In genomic region chr5:88542651-88543282, GRCm38 (mm10) we compare ENCODE assay signal across 9 mouse cellular contexts. TPM values are rescaled to one million over a fixed set of nuclear protein-coding genes. Genes with fewer than 3 reads are reported as not detected.
DNase-seq lines count a peak whose midpoint lies in the region; ATAC-seq lines count a peak whose summit lies in the region.
"Had no signal": no experiment of that assay in that cellular context is flagged by ENCODE, and none has a peak within 500 bp of the region (broad histone marks: within the 10 kb centered on the region; RNA-seq: fewer than 3 reads in every experiment).

No protein-coding gene starts in this region.

- no peaks in the 10 kb centered on the region for H3K4me1 ChIP-seq in midbrain, embryonic 11.5 days (ENCODE audit: control insufficient read depth, insufficient read depth, low read length)
- no peaks in the 10 kb centered on the region for H3K4me1 ChIP-seq in midbrain, embryonic 10.5 days
- no peaks in the 10 kb centered on the region for H3K4me1 ChIP-seq in heart, embryonic 16.5 days (ENCODE audit: control insufficient read depth, insufficient read depth, low read length)
- H3K4me1 ChIP-seq in neural tube, embryonic 14.5 days (ENCODE audit: control insufficient read depth, insufficient read depth, low read length): no peaks in the 10 kb centered on the region

- WGBS in midbrain, embryonic 11.5 days: 64% methylated on average over 5 of the region's 5 CpGs
- WGBS in midbrain, embryonic 10.5 days: 65% methylated on average over 5 of the region's 5 CpGs
- WGBS in heart, embryonic 16.5 days: 57% methylated on average over 5 of the region's 5 CpGs
- WGBS in neural tube, embryonic 14.5 days: 63% methylated on average over 5 of the region's 5 CpGs

- H3K36me3 ChIP-seq in midbrain, embryonic 11.5 days (ENCODE audit: control insufficient read depth, insufficient read depth, low read length): no peaks in the 10 kb centered on the region
- no peaks in the 10 kb centered on the region for H3K36me3 ChIP-seq in midbrain, embryonic 10.5 days
- H3K36me3 ChIP-seq in heart, embryonic 16.5 days (ENCODE audit: control insufficient read depth, insufficient read depth): no peaks in the 10 kb centered on the region
- no peaks in the 10 kb centered on the region for H3K36me3 ChIP-seq in neural tube, embryonic 14.5 days (ENCODE audit: control insufficient read depth, insufficient read depth, low read length)

- H3K9ac ChIP-seq in midbrain, embryonic 11.5 days (ENCODE audit: low read length): no peak overlapping the region
- H3K9ac ChIP-seq in heart, embryonic 16.5 days (ENCODE audit: low read length): no peak overlapping the region
- H3K9ac ChIP-seq in neural tube, embryonic 14.5 days (replicated peaks; ENCODE audit: low read depth, low read length): no peak overlapping the region

- peak; percentile 50 to 62 for DNase-seq in cerebellum, adult 18-20 months
- peak; percentile 85 for DNase-seq in midbrain, embryonic 11.5 days (ENCODE audit: low spot score, missing footprints)
- no peak for DNase-seq in midbrain, embryonic 10.5 days (ENCODE audit: low spot score)
- DNase-seq in c-Kit-positive CD71-positive TER-119-positive erythroid progenitor cells, embryonic 14.5 days (ENCODE audit: low spot score): peak; percentile 14
- peak; percentile 44 to 66 for DNase-seq in kidney, postnatal 4 days

- H3K27me3 ChIP-seq in midbrain, embryonic 11.5 days (ENCODE audit: control insufficient read depth, insufficient read depth, low read length): no peaks in the 10 kb centered on the region
- no peaks in the 10 kb centered on the region for H3K27me3 ChIP-seq in midbrain, embryonic 10.5 days (ENCODE audit: low read depth, poor library complexity, severe bottlenecking)
- H3K27me3 ChIP-seq in heart, embryonic 16.5 days (ENCODE audit: control insufficient read depth, insufficient read depth, low read length): no peaks in the 10 kb centered on the region
- no peaks in the 10 kb centered on the region for H3K27me3 ChIP-seq in neural tube, embryonic 14.5 days (ENCODE audit: control insufficient read depth, insufficient read depth, low read length)
- H3K27me3 ChIP-seq: megakaryocyte, embryonic 14.5 days had no signal

- H3K27ac ChIP-seq in midbrain, embryonic 11.5 days (ENCODE audit: low read depth, low read length): no peak overlapping the region
- H3K27ac ChIP-seq in midbrain, embryonic 10.5 days (replicated peaks): no peak overlapping the region
- no peak overlapping the region for H3K27ac ChIP-seq in heart, embryonic 16.5 days (ENCODE audit: low read length)
- no peak overlapping the region for H3K27ac ChIP-seq in neural tube, embryonic 14.5 days (ENCODE audit: low read depth, low read length)

- no peak for ATAC-seq in cerebellum, adult (ENCODE audit: insufficient number of reproducible peaks, low FRiP score, low TSS enrichment)
- peak; percentile 75 for ATAC-seq in midbrain, embryonic 11.5 days (ENCODE audit: low FRiP score)
- peak; percentile 70; the same call in 1 of the 2 replicates for ATAC-seq in heart, embryonic 16.5 days (replicated peaks; ENCODE audit: extremely low read depth, insufficient read depth, low FRiP score)
- peak; percentile 91 for ATAC-seq in neural tube, embryonic 14.5 days (ENCODE audit: low read depth)

- no peaks in the 10 kb centered on the region for H3K9me3 ChIP-seq in midbrain, embryonic 11.5 days (ENCODE audit: control insufficient read depth, low read length)
- no peaks in the 10 kb centered on the region for H3K9me3 ChIP-seq in midbrain, embryonic 10.5 days (replicated peaks)
- H3K9me3 ChIP-seq in heart, embryonic 16.5 days (replicated peaks; ENCODE audit: control insufficient read depth, low read length): no peaks in the 10 kb centered on the region
- H3K9me3 ChIP-seq in neural tube, embryonic 14.5 days (ENCODE audit: control insufficient read depth, low read length): no peaks in the 10 kb centered on the region
- H3K9me3 ChIP-seq: megakaryocyte, embryonic 14.5 days had no signal

- no peak overlapping the region for H3K4me3 ChIP-seq in midbrain, embryonic 11.5 days (ENCODE audit: low read depth, low read length)
- no peak overlapping the region for H3K4me3 ChIP-seq in midbrain, embryonic 10.5 days
- H3K4me3 ChIP-seq in heart, embryonic 16.5 days (ENCODE audit: low read length): no peak overlapping the region
- no peak overlapping the region for H3K4me3 ChIP-seq in neural tube, embryonic 14.5 days (ENCODE audit: low read depth, low read length)
- H3K4me3 ChIP-seq: megakaryocyte, embryonic 14.5 days had no signal

- H3K4me2 ChIP-seq in midbrain, embryonic 11.5 days: no peak overlapping the region
- H3K4me2 ChIP-seq in heart, embryonic 16.5 days (ENCODE audit: low read depth, low read length): no peak overlapping the region
- no peak overlapping the region for H3K4me2 ChIP-seq in neural tube, embryonic 14.5 days (ENCODE audit: low read depth, low read length)

RNA-seq across cellular contexts. Expression of gene Utp3, which starts 11.5 kb away (rescaled TPM):
- polyA plus RNA-seq in midbrain, embryonic 11.5 days (2014; fragmentation: Nextera tagmentation; extraction: Ambion mirVana): 68.4 and 73.0 TPM in 2 replicates
- 72.4 and 78.3 TPM in 2 replicates for polyA plus RNA-seq in midbrain, embryonic 10.5 days (2016; fragmentation: Nextera tagmentation; extraction: Ambion mirVana)
- polyA plus RNA-seq in heart, embryonic 16.5 days (2015; fragmentation: Nextera tagmentation; extraction: Ambion mirVana): 48.5 and 53.8 TPM in 2 replicates
- polyA plus RNA-seq in neural tube, embryonic 14.5 days (2014; fragmentation: Nextera tagmentation; extraction: Ambion mirVana): 43.5 and 47.2 TPM in 2 replicates

RNA-seq across cellular contexts. Expression of gene Jchain, which starts 15.1 kb away (rescaled TPM):
- 0.34 TPM in 1 of 2 replicates, not detected in the other for polyA plus RNA-seq in midbrain, embryonic 11.5 days (2014; fragmentation: Nextera tagmentation; extraction: Ambion mirVana)
- polyA plus RNA-seq in midbrain, embryonic 10.5 days (2016; fragmentation: Nextera tagmentation; extraction: Ambion mirVana): 0.11 and 0.37 TPM in 2 replicates
- 0.14 and 0.33 TPM in 2 replicates for polyA plus RNA-seq in heart, embryonic 16.5 days (2015; fragmentation: Nextera tagmentation; extraction: Ambion mirVana)
- 0.23 and 0.63 TPM in 2 replicates for polyA plus RNA-seq in neural tube, embryonic 14.5 days (2014; fragmentation: Nextera tagmentation; extraction: Ambion mirVana)

RNA-seq across cellular contexts. Expression of gene Rufy3, which starts 22.1 kb away (rescaled TPM):
- polyA plus RNA-seq in midbrain, embryonic 11.5 days (2014; fragmentation: Nextera tagmentation; extraction: Ambion mirVana): 121 and 149 TPM in 2 replicates
- 46.8 and 90.3 TPM in 2 replicates for polyA plus RNA-seq in midbrain, embryonic 10.5 days (2016; fragmentation: Nextera tagmentation; extraction: Ambion mirVana)
- 9.1 and 9.2 TPM in 2 replicates for polyA plus RNA-seq in heart, embryonic 16.5 days (2015; fragmentation: Nextera tagmentation; extraction: Ambion mirVana)
- 300 and 310 TPM in 2 replicates for polyA plus RNA-seq in neural tube, embryonic 14.5 days (2014; fragmentation: Nextera tagmentation; extraction: Ambion mirVana)

RNA-seq across cellular contexts. Expression of gene Enam, which starts 55.0 kb away (rescaled TPM):
- not detected in 2 replicates for polyA plus RNA-seq in midbrain, embryonic 11.5 days (2014; fragmentation: Nextera tagmentation; extraction: Ambion mirVana)
- not detected in 2 replicates for polyA plus RNA-seq in midbrain, embryonic 10.5 days (2016; fragmentation: Nextera tagmentation; extraction: Ambion mirVana)
- polyA plus RNA-seq in heart, embryonic 16.5 days (2015; fragmentation: Nextera tagmentation; extraction: Ambion mirVana): not detected in 2 replicates
- polyA plus RNA-seq in neural tube, embryonic 14.5 days (2014; fragmentation: Nextera tagmentation; extraction: Ambion mirVana): not detected in 2 replicates
